Mouse (Mus musculus): ENCODE data around the gene Cdkal1. TPM values are rescaled to one million over a fixed set of nuclear protein-coding genes. Genes with fewer than 3 reads are reported as not detected.
A peak's percentile ranks its signal among the peaks of the same experiment; 100 is the strongest.

The Cdkal1 gene
- polyA plus RNA-seq, 1 experiment: 4.4 TPM

DNA sequence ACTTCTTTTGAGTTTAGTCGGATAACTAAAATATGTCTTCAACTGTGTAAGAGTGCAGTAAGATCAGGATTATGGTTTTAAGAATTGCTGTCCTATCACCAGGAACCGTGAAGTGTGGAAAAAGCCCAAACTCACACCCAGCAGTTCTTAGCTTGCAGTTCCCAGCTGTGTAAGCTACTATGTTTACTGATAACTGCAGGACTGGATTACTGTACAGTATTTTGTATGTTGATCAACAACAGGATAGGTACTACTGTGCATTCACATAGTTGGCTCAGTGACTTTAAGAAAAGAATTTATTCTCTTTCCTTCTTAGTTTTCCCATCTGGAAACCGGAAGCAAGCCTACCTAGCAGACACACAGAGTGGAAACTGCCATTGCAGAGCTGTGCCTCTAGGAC, 239.5 kb downstream of the Cdkal1 start:
- H3K27me3 ChIP-seq (replicated peaks; ENCODE audit: control insufficient read depth, insufficient read depth, low read length): no peaks in the 10 kb centered on the region
- H3K27ac ChIP-seq (ENCODE audit: insufficient read depth, low read depth, low read length): no peak overlapping the region
- H3K4me3 ChIP-seq (ENCODE audit: insufficient read depth, low read depth, low read length): no peak overlapping the region
- no peak for DNase-seq
- WGBS: 88% methylated on average over 3 of the region's 3 CpGs
- H3K4me1 ChIP-seq (ENCODE audit: control insufficient read depth, insufficient read depth, low read length): peaks cover 5% of the 10 kb centered on the region; the same call in 1 of the 2 replicates
- H3K36me3 ChIP-seq (ENCODE audit: control insufficient read depth, insufficient read depth, low read length): no peaks in the 10 kb centered on the region
- TF ChIP-seq POLR2A (IDR thresholded peaks at IDR 0.05; ENCODE audit: low read depth, low read length) (no peak), CTCF (conservative IDR thresholded peaks at IDR 0.05; ENCODE audit: insufficient read depth, insufficient read length, low read depth, low read length) (no peak)

DNA sequence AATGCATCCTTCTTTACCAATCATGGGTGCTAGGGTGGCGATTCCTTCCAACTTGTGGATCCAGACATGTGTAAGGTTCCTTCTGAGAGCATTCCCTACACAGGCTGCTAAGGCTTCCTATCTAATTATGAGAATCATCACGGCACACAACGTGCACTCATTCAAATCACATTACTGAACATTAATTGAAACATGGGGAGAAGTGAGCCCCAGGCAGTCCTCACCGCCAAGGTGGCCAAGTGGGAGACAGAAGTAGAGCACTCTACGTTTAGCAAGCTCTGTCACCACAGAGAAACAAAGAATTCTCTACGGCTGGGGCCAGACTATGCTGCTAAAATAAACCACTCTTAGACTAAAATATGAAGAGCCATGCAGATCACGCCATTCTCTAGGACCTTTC, 240.4 kb downstream of the Cdkal1 start:
- H3K4me3 ChIP-seq (ENCODE audit: insufficient read depth, low read depth, low read length): no peak overlapping the region
- no peak for TF ChIP-seq POLR2A (IDR thresholded peaks at IDR 0.05; ENCODE audit: low read depth, low read length)
- TF ChIP-seq CTCF (conservative IDR thresholded peaks at IDR 0.05; ENCODE audit: insufficient read depth, insufficient read length, low read depth, low read length): no peak
- no peaks in the 10 kb centered on the region for H3K36me3 ChIP-seq (ENCODE audit: control insufficient read depth, insufficient read depth, low read length)
- H3K4me1 ChIP-seq (ENCODE audit: control insufficient read depth, insufficient read depth, low read length): peaks cover 3% of the 10 kb centered on the region; the same call in 1 of the 2 replicates
- DNase-seq: no peak
- no peak overlapping the region for H3K27ac ChIP-seq (ENCODE audit: insufficient read depth, low read depth, low read length)
- 85% methylated on average over 7 of the region's 7 CpGs for WGBS
- H3K27me3 ChIP-seq (replicated peaks; ENCODE audit: control insufficient read depth, insufficient read depth, low read length): no peaks in the 10 kb centered on the region

- no peak for DNase-seq
- H3K27me3 ChIP-seq (replicated peaks; ENCODE audit: control insufficient read depth, insufficient read depth, low read length): no peaks in the 10 kb centered on the region
- H3K4me3 ChIP-seq (ENCODE audit: insufficient read depth, low read depth, low read length): no peak overlapping the region
- 78% methylated on average over 13 of the region's 13 CpGs for WGBS
- no peaks in the 10 kb centered on the region for H3K36me3 ChIP-seq (ENCODE audit: control insufficient read depth, insufficient read depth, low read length)
- no peak overlapping the region for H3K27ac ChIP-seq (ENCODE audit: insufficient read depth, low read depth, low read length)
- TF ChIP-seq POLR2A (IDR thresholded peaks at IDR 0.05; ENCODE audit: low read depth, low read length): no peak
- no peak for TF ChIP-seq CTCF (conservative IDR thresholded peaks at IDR 0.05; ENCODE audit: insufficient read depth, insufficient read length, low read depth, low read length)
- no peaks in the 10 kb centered on the region for H3K4me1 ChIP-seq (ENCODE audit: control insufficient read depth, insufficient read depth, low read length)
Observed at GRCm38 (mm10) chr13:29610051-29610931, 245.2 kb downstream of the Cdkal1 start.

- WGBS: 85% methylated on average over 5 of the region's 5 CpGs
- TF ChIP-seq POLR2A (IDR thresholded peaks at IDR 0.05; ENCODE audit: low read depth, low read length) (no peak), CTCF (conservative IDR thresholded peaks at IDR 0.05; ENCODE audit: insufficient read depth, insufficient read length, low read depth, low read length) (no peak)
- no peak overlapping the region for H3K27ac ChIP-seq (ENCODE audit: insufficient read depth, low read depth, low read length)
- H3K27me3 ChIP-seq (replicated peaks; ENCODE audit: control insufficient read depth, insufficient read depth, low read length): no peaks in the 10 kb centered on the region
- DNase-seq: no peak
- no peaks in the 10 kb centered on the region for H3K4me1 ChIP-seq (ENCODE audit: control insufficient read depth, insufficient read depth, low read length)
- H3K36me3 ChIP-seq (ENCODE audit: control insufficient read depth, insufficient read depth, low read length): no peaks in the 10 kb centered on the region
- H3K4me3 ChIP-seq (ENCODE audit: insufficient read depth, low read depth, low read length): no peak overlapping the region
Observed at GRCm38 (mm10) chr13:29609441-29609840, 246.0 kb downstream of the Cdkal1 start.

DNA sequence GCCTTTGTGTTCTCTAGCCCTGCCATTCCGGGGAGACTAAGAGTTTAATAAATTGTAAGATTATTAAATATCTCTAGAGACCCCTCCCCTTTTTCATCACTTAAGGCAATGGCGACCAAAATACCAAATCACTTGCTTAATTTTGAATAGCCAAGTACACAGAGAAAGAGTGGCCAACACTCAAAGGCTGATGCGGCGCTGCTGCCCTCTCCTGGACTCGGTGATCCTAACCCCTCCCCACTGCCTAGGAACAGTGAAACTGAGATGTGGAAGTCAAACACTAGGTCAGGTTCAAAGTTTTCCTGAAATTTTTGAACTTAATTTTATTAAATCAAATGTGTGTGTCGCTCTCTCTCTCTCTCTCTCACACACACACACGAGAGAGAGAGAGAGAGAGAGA, 251.2 kb downstream of the Cdkal1 start:
- H3K4me3 ChIP-seq (ENCODE audit: insufficient read depth, low read depth, low read length): no peak overlapping the region
- no peaks in the 10 kb centered on the region for H3K27me3 ChIP-seq (replicated peaks; ENCODE audit: control insufficient read depth, insufficient read depth, low read length)
- peak; percentile 65 for DNase-seq
- no peaks in the 10 kb centered on the region for H3K36me3 ChIP-seq (ENCODE audit: control insufficient read depth, insufficient read depth, low read length)
- H3K4me1 ChIP-seq (ENCODE audit: control insufficient read depth, insufficient read depth, low read length): peaks cover 11% of the 10 kb centered on the region
- TF ChIP-seq CTCF (conservative IDR thresholded peaks at IDR 0.05; ENCODE audit: insufficient read depth, insufficient read length, low read depth, low read length): peak; percentile 82
- no peak for TF ChIP-seq POLR2A (IDR thresholded peaks at IDR 0.05; ENCODE audit: low read depth, low read length)
- 21% methylated on average over 7 of the region's 7 CpGs for WGBS
- H3K27ac ChIP-seq (ENCODE audit: insufficient read depth, low read depth, low read length): no peak overlapping the region

GRCm38 (mm10) chr13:29603597-29603996, 251.9 kb downstream of the Cdkal1 start:
- no peak for DNase-seq
- WGBS: 96% methylated on average over 6 of the region's 6 CpGs
- H3K27ac ChIP-seq (ENCODE audit: insufficient read depth, low read depth, low read length): no peak overlapping the region

GRCm38 (mm10) chr13:29601033-29601432, 254.4 kb downstream of the Cdkal1 start:
- DNase-seq: peak; percentile 72
- H3K4me3 ChIP-seq (ENCODE audit: insufficient read depth, low read depth, low read length): no peak overlapping the region
- no peak overlapping the region; the same call in 1 of the 2 replicates for H3K27ac ChIP-seq (ENCODE audit: insufficient read depth, low read depth, low read length)
- WGBS: 47% methylated on average over 2 of the region's 2 CpGs
- H3K27me3 ChIP-seq (replicated peaks; ENCODE audit: control insufficient read depth, insufficient read depth, low read length): no peaks in the 10 kb centered on the region
- TF ChIP-seq POLR2A (IDR thresholded peaks at IDR 0.05; ENCODE audit: low read depth, low read length) (no peak), CTCF (conservative IDR thresholded peaks at IDR 0.05; ENCODE audit: insufficient read depth, insufficient read length, low read depth, low read length) (no peak)
- peaks cover 14% of the 10 kb centered on the region for H3K4me1 ChIP-seq (ENCODE audit: control insufficient read depth, insufficient read depth, low read length)
- H3K36me3 ChIP-seq (ENCODE audit: control insufficient read depth, insufficient read depth, low read length): no peaks in the 10 kb centered on the region

More at GRCm38 (mm10) chr13:29603597-29603996, 251.9 kb downstream of the Cdkal1 start:
- Histone ChIP-seq H3K4me3 (ENCODE audit: insufficient read depth, low read depth, low read length) (no peak overlapping the region), H3K4me1 (ENCODE audit: control insufficient read depth, insufficient read depth, low read length) (peaks cover 14% of the 10 kb centered on the region), H3K36me3 (ENCODE audit: control insufficient read depth, insufficient read depth, low read length) (no peaks in the 10 kb centered on the region), H3K27me3 (replicated peaks; ENCODE audit: control insufficient read depth, insufficient read depth, low read length) (no peaks in the 10 kb centered on the region)
- TF ChIP-seq CTCF (conservative IDR thresholded peaks at IDR 0.05; ENCODE audit: insufficient read depth, insufficient read length, low read depth, low read length) (no peak), POLR2A (IDR thresholded peaks at IDR 0.05; ENCODE audit: low read depth, low read length) (no peak)
